ENCODE assay signal across 32 mouse cellular contexts in the genomic region with DNA sequence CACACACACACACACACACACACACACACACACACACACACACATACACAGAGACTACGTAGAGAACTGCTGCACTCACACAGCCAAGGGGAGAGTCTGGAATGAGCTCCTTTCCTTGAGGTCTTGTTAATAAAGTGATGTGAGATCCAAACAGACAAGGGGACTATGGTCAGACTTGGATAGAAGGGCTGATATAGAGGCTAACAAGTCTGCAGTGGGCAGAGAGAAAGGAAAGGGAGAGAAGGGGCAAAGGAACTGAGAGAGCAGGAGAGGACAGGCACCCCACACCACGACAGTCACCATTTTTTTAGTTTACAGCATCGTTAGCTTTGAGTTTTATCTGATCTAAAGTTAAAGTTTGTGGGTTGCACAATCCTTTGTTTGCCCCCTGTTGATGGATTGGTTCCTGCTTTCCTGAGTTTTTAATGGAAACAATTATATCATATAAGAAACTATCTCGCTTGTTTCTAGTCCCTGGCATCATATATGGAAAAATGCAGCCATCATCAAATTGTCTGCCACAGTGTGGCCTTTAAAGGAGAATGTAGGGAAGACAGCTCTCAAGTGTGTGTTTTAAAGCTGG. TPM values are rescaled to one million over a fixed set of nuclear protein-coding genes. Genes with fewer than 3 reads are reported as not detected.
"Had no signal": no experiment of that assay in that cellular context is flagged by ENCODE, and none has a peak within 500 bp of the region (broad histone marks: within the 10 kb centered on the region; RNA-seq: fewer than 3 reads in every experiment).

A gene (minus strand): TSS at position 51 of the 583 bp plus-strand sequence.

- H3K9ac ChIP-seq: kidney, embryonic 15.5 days; limb, embryonic 12.5 days; limb, embryonic 15.5 days; liver, embryonic 15.5 days; midbrain, embryonic 12.5 days had no signal

- H3K27me3 ChIP-seq: kidney, embryonic 15.5 days; limb, embryonic 12.5 days; limb, embryonic 15.5 days; liver, embryonic 15.5 days; midbrain, embryonic 12.5 days had no signal

- ATAC-seq: intestine, postnatal 0 days; midbrain, embryonic 16.5 days had no signal

- H3K27ac ChIP-seq: kidney, embryonic 15.5 days; limb, embryonic 12.5 days; limb, embryonic 15.5 days; liver, embryonic 15.5 days; macrophage; midbrain, embryonic 12.5 days; stomach, postnatal 0 days had no signal

- H3K36me3 ChIP-seq: kidney, embryonic 15.5 days; limb, embryonic 12.5 days; limb, embryonic 15.5 days; liver, embryonic 15.5 days; midbrain, embryonic 12.5 days had no signal

- DNase-seq: kidney, adult 8-10 months; kidney, postnatal 14 days; kidney, postnatal 4 days; left cerebral cortex, postnatal 4 days; lung, adult 2 months; right cerebral cortex, adult 18-20 months; right cerebral cortex, postnatal 14 days; right cerebral cortex, postnatal 4 days; thymus, adult 2 months; thymus, postnatal 14 days; thymus, postnatal 4 days had no signal

- H3K4me2 ChIP-seq: kidney, embryonic 15.5 days; limb, embryonic 12.5 days; limb, embryonic 15.5 days; liver, embryonic 11.5 days; liver, embryonic 15.5 days; midbrain, embryonic 12.5 days had no signal

- H3K4me1 ChIP-seq: liver, embryonic 15.5 days; midbrain, embryonic 12.5 days had no signal

- H3K9me3 ChIP-seq: kidney, embryonic 15.5 days; limb, embryonic 12.5 days; limb, embryonic 15.5 days; liver, embryonic 15.5 days; midbrain, embryonic 12.5 days had no signal

- H3K4me3 ChIP-seq: kidney, embryonic 15.5 days; limb, embryonic 12.5 days; limb, embryonic 15.5 days; liver, embryonic 15.5 days; midbrain, embryonic 12.5 days; myocyte had no signal

RNA-seq across cellular contexts. Expression of the gene that starts here (rescaled TPM):
- total RNA-seq: layer of hippocampus, adult 18-20 months; layer of hippocampus, postnatal 14 days; left cerebral cortex, adult 8-10 months; left cerebral cortex, postnatal 14 days; left cerebral cortex, postnatal 4 days; megakaryocyte-erythroid progenitor cell, adult 5-6 weeks; monocyte, adult 5-6 weeks had no signal
- polyA plus RNA-seq: intestine, embryonic 14.5 days; intestine, postnatal 0 days; kidney, embryonic 15.5 days; limb, embryonic 12.5 days; limb, embryonic 15.5 days; liver, embryonic 11.5 days; liver, embryonic 15.5 days; lung, adult 2 months; macrophage; midbrain, embryonic 12.5 days; midbrain, embryonic 16.5 days; myocyte; neural tube, embryonic 11.5 days; neural tube, embryonic 14.5 days; stomach, embryonic 14.5 days; stomach, postnatal 0 days; thymus, adult 2 months had no signal
